Mouse (Mus musculus) G1E (cell line): ENCODE data around the gene Syn3.

Experiments used
- CTCF ChIP-seq: IDR thresholded peaks from 2 replicates; pipeline ENCODE4 v1.5.1; 2012; ENCODE audit warnings: low read depth, low read length, inconsistent platforms, mixed read lengths
- TAL1 ChIP-seq: conservative IDR thresholded peaks from 2 replicates; pipeline ENCODE4 v1.6.1; 2012; ENCODE audit warnings: low read depth, low read length, inconsistent platforms, mixed read lengths

DNA sequence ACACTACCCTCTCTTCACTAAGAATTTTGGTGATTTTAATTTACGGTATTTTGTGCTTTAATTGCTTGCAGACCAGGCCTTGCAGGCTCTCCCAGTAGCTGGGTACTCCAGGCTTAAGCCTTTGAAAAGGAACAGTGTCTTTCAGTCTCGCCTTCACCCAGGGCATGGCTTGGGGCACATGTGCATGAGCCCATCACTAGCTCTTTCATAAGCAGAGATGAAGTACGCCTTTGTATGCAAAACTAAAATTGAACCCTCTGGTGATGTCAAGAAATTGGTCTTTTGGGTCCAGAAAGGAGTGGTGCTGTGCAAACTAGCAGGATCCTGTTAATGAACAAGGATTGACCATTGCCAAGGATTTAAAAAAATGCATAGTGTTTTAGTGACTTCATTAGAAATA is 466.2 kb downstream of the Syn3 start:
- no peak for TF ChIP-seq TAL1
- TF ChIP-seq CTCF, result no peak
